Mouse (Mus musculus): Measurements from ENCODE around the gene Rabgap1l.

The Rabgap1l gene

GRCm38 (mm10) chr1:160181216-160181615, 611.8 kb downstream of the Rabgap1l start:
- no peak for DNase-seq (ENCODE audit: low read depth)

GRCm38 (mm10) chr1:160176903-160177302, 616.1 kb downstream of the Rabgap1l start:
- DNase-seq (ENCODE audit: low read depth): no peak
